Mouse (Mus musculus): Measurements from ENCODE around the gene Gm11985.

Gm11985 gene

GRCm38 (mm10) chr11:7160146-7160545 lies 28.2 kb downstream of the Gm11985 start:
- in situ Hi-C loops (cut with MboI; ENCODE audit: low sequenced_read_pairs) = no loop called here

- in situ Hi-C loops (cut with MboI; ENCODE audit: low sequenced_read_pairs) = no loop called here
Observed at GRCm38 (mm10) chr11:7158196-7158595, 30.2 kb downstream of the Gm11985 start.

- in situ Hi-C loops (cut with MboI; ENCODE audit: low sequenced_read_pairs) = no loop called here
Observed at GRCm38 (mm10) chr11:7156427-7156826, 31.9 kb downstream of the Gm11985 start.

GRCm38 (mm10) chr11:7153081-7153480 lies 35.3 kb downstream of the Gm11985 start:
- in situ Hi-C loops (cut with MboI; ENCODE audit: low sequenced_read_pairs) = no loop called here

- in situ Hi-C loops (cut with MboI; ENCODE audit: low sequenced_read_pairs) = no loop called here
Observed at GRCm38 (mm10) chr11:7152371-7152770, 36.0 kb downstream of the Gm11985 start.

- in situ Hi-C loops (cut with MboI; ENCODE audit: low sequenced_read_pairs) = no loop called here
Observed at GRCm38 (mm10) chr11:7150511-7150910, 37.9 kb downstream of the Gm11985 start.

GRCm38 (mm10) chr11:7149471-7149870 lies 38.9 kb downstream of the Gm11985 start:
- in situ Hi-C loops (cut with MboI; ENCODE audit: low sequenced_read_pairs) = no loop called here

GRCm38 (mm10) chr11:7147945-7148344 lies 40.4 kb downstream of the Gm11985 start:
- in situ Hi-C loops (cut with MboI; ENCODE audit: low sequenced_read_pairs) = no loop called here

GRCm38 (mm10) chr11:7147536-7147935 lies 40.8 kb downstream of the Gm11985 start:
- in situ Hi-C loops (cut with MboI; ENCODE audit: low sequenced_read_pairs) = no loop called here

GRCm38 (mm10) chr11:7145221-7145620 lies 43.1 kb downstream of the Gm11985 start:
- in situ Hi-C loops (cut with MboI; ENCODE audit: low sequenced_read_pairs) = no loop called here

GRCm38 (mm10) chr11:7144369-7144768 lies 44.0 kb downstream of the Gm11985 start:
- in situ Hi-C loops (cut with MboI; ENCODE audit: low sequenced_read_pairs) = no loop called here

GRCm38 (mm10) chr11:7142725-7143124 lies 45.6 kb downstream of the Gm11985 start:
- in situ Hi-C loops (cut with MboI; ENCODE audit: low sequenced_read_pairs) = no loop called here

GRCm38 (mm10) chr11:7140449-7140848 lies 47.9 kb downstream of the Gm11985 start:
- in situ Hi-C loops (cut with MboI; ENCODE audit: low sequenced_read_pairs) = no loop called here

- in situ Hi-C loops (cut with MboI; ENCODE audit: low sequenced_read_pairs) = no loop called here
Observed at GRCm38 (mm10) chr11:7138370-7138769, 50.0 kb downstream of the Gm11985 start.

GRCm38 (mm10) chr11:7136246-7136855 lies 52.0 kb downstream of the Gm11985 start:
- in situ Hi-C loops (cut with MboI; ENCODE audit: low sequenced_read_pairs) = no loop called here

GRCm38 (mm10) chr11:7135763-7136162 lies 52.6 kb downstream of the Gm11985 start:
- in situ Hi-C loops (cut with MboI; ENCODE audit: low sequenced_read_pairs) = no loop called here

- in situ Hi-C loops (cut with MboI; ENCODE audit: low sequenced_read_pairs) = no loop called here
Observed at GRCm38 (mm10) chr11:7135301-7135700, 53.1 kb downstream of the Gm11985 start.

GRCm38 (mm10) chr11:7134319-7134718 lies 54.0 kb downstream of the Gm11985 start:
- in situ Hi-C loops (cut with MboI; ENCODE audit: low sequenced_read_pairs) = no loop called here

GRCm38 (mm10) chr11:7133736-7134135 lies 54.6 kb downstream of the Gm11985 start:
- in situ Hi-C loops (cut with MboI; ENCODE audit: low sequenced_read_pairs) = no loop called here

Data from CH12F3 (cell line).